Mouse (Mus musculus) stomach, embryonic 15.5 days (tissue): ENCODE measurements at regions not wholly inside any gene's neighbourhood (a gene's known extent, or its start where the extent isn't known, plus 50 kb on each side); places are given as distances from the start of the nearest gene placed in this dataset.
A peak's percentile ranks its signal among the peaks of the same experiment; 100 is the strongest.
"Not testable (repeated sequence)": the region's sequence is repeated elsewhere in the genome, so short reads cannot be mapped to it uniquely, and the experiment has no call there.

ENCODE experiments used
- ATAC-seq: fragments of 200-750 bp; cut with Nextera tagmentation; 2 replicates; pipeline ENCODE4 v1.8.0; 2017; ENCODE audit warnings: low read depth, moderate number of reproducible peaks, moderate TSS enrichment; ENCODE audit not compliant: insufficient read depth, low FRiP score
- H3K27ac ChIP-seq: fragments of 300-500 bp; sonication (generic); 2 replicates; pipeline ENCODE4 v1.5.1; 2015; ENCODE audit warnings: mild to moderate bottlenecking, inconsistent platforms
- H3K27me3 ChIP-seq: fragments of 300-500 bp; sonication (generic); replicated peaks from 2 replicates; pipeline ENCODE4 v1.6.1; 2015; ENCODE audit warnings: inconsistent platforms
- H3K36me3 ChIP-seq: fragments of 300-500 bp; sonication (generic); 2 replicates; pipeline ENCODE4 v1.6.1; 2015; ENCODE audit warnings: inconsistent platforms
- H3K4me1 ChIP-seq: fragments of 300-500 bp; sonication (generic); 2 replicates; pipeline ENCODE4 v1.6.1; 2015; ENCODE audit warnings: inconsistent platforms
- H3K4me2 ChIP-seq: fragments of 300-500 bp; sonication (generic); 2 replicates; pipeline ENCODE4 v1.6.1; 2015; ENCODE audit warnings: mild to moderate bottlenecking, inconsistent platforms
- H3K4me3 ChIP-seq: fragments of 300-500 bp; sonication (generic); replicated peaks from 2 replicates; pipeline ENCODE4 v1.5.1; 2015; ENCODE audit warnings: inconsistent platforms
- H3K9ac ChIP-seq: fragments of 300-500 bp; sonication (generic); 2 replicates; pipeline ENCODE4 v1.6.1; 2015; ENCODE audit warnings: inconsistent platforms
- H3K9me3 ChIP-seq: fragments of 300-500 bp; sonication (generic); 2 replicates; pipeline ENCODE4 v1.6.1; 2016; ENCODE audit warnings: inconsistent platforms
- WGBS: fragments of 180-500 bp; shearing (Covaris S2); methylation state at CpG from one replicate; pipeline ENCODE4 v1.1.7; 2015; 5-methylcytosine and 5-hydroxymethylcytosine counted together

DNA sequence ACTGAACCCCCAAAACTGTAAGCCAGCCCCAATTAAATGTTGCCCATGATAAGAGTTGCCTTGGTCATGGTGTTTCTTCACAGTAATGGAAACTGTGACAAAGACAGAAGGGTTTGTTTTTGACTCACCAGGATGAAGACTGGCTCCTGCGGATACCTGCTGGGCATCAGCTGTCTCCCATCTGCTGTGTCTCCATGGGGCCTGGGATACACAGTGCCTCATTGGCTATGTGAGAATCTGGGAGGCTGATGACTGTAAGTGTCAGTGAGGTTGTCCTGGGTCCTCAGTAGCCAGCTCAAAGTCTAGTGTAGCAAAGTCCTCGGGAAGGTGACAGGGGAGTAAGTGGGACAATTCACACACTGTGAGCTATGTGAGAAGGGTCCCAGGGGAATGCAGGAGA, 139.5 kb upstream of the Sfswap start:
- 73% methylated on average over 2 of the region's 2 CpGs for WGBS
- Histone ChIP-seq H3K4me1 (no peaks in the 10 kb centered on the region), H3K4me2 (no peak overlapping the region), H3K27ac (no peak overlapping the region), H3K4me3 (no peak overlapping the region), H3K36me3 (no peaks in the 10 kb centered on the region), H3K9me3 (no peaks in the 10 kb centered on the region), H3K9ac (no peak overlapping the region), H3K27me3 (no peaks in the 10 kb centered on the region)
- no peak for ATAC-seq

DNA sequence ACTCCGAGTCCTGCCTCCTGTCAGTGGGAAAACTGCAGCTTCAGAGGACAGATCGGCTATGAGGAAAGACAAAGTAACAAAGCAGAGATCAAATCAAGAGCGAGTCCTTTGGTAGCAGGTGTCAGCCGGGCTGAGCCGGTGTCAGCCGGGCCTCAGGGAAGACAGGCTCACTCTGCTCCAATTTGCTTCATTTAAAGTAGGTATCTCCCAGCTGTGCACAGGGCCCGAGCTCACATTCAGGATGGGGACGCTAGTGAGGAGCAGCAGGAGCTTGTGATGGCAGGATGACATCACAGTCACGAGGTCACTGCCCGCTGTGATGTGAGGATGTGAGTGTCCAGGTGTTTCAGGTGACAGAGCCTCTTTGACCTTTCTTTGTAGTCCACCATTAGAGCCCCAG, 137.8 kb upstream of the Sfswap start:
- Histone ChIP-seq H3K9ac (no peak overlapping the region), H3K27me3 (no peaks in the 10 kb centered on the region), H3K4me2 (no peak overlapping the region), H3K9me3 (no peaks in the 10 kb centered on the region), H3K36me3 (no peaks in the 10 kb centered on the region), H3K4me3 (no peak overlapping the region), H3K4me1 (no peaks in the 10 kb centered on the region), H3K27ac (no peak overlapping the region)
- 68% methylated on average over 10 of the region's 10 CpGs for WGBS
- ATAC-seq, result no peak

DNA sequence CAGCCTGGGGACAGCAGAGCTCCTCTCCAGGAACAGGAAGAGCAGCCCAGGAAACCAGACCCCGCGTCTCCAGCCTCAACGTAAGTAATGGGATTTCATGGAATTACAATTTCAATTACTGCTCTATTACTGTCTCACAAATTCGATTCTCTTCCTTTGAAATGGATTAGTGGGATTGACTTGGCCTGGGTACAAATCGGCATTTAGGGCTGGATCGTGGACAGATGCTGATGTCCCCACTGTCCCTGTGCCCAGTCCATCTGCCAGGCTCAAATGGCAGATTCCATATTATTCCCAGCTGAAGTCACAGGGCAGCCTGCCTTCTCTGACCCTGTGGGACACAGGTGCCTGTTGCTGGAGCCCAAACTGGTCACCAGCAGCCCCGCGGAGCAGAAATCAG, 136.0 kb upstream of the Sfswap start:
- no peak overlapping the region for H3K4me3 ChIP-seq
- H3K36me3 ChIP-seq, result no peaks in the 10 kb centered on the region
- 69% methylated on average over 8 of the region's 8 CpGs for WGBS
- H3K4me1 ChIP-seq, result no peaks in the 10 kb centered on the region
- no peak for ATAC-seq
- no peak overlapping the region for H3K27ac ChIP-seq
- no peaks in the 10 kb centered on the region for H3K9me3 ChIP-seq
- no peak overlapping the region for H3K9ac ChIP-seq
- H3K27me3 ChIP-seq, result no peaks in the 10 kb centered on the region
- no peak overlapping the region for H3K4me2 ChIP-seq

GRCm38 (mm10) chr5:129367266-129367665, 133.8 kb upstream of the Sfswap start:
- no peaks in the 10 kb centered on the region for H3K27me3 ChIP-seq
- H3K9me3 ChIP-seq, result no peaks in the 10 kb centered on the region
- H3K36me3 ChIP-seq, result no peaks in the 10 kb centered on the region
- WGBS, result 71% methylated on average over 13 of the region's 13 CpGs
- no peak overlapping the region for H3K27ac ChIP-seq
- no peak overlapping the region for H3K4me2 ChIP-seq
- H3K9ac ChIP-seq, result no peak overlapping the region
- H3K4me1 ChIP-seq, result no peaks in the 10 kb centered on the region
- ATAC-seq, result no peak
- H3K4me3 ChIP-seq, result no peak overlapping the region

- Histone ChIP-seq H3K36me3 (no peaks in the 10 kb centered on the region), H3K27me3 (no peaks in the 10 kb centered on the region), H3K9ac (no peak overlapping the region), H3K4me2 (no peak overlapping the region), H3K27ac (no peak overlapping the region), H3K4me3 (no peak overlapping the region), H3K4me1 (no peaks in the 10 kb centered on the region), H3K9me3 (no peaks in the 10 kb centered on the region)
- ATAC-seq, result no peak
- WGBS, result 88% methylated on average over 7 of the region's 7 CpGs
Observed at GRCm38 (mm10) chr5:129380861-129381260, 120.2 kb upstream of the Sfswap start.

- Histone ChIP-seq H3K27me3 (no peaks in the 10 kb centered on the region), H3K4me2 (no peak overlapping the region), H3K36me3 (no peaks in the 10 kb centered on the region), H3K4me3 (no peak overlapping the region), H3K27ac (no peak overlapping the region), H3K4me1 (no peaks in the 10 kb centered on the region), H3K9ac (no peak overlapping the region), H3K9me3 (no peaks in the 10 kb centered on the region)
- 92% methylated on average over 8 of the region's 8 CpGs for WGBS
- ATAC-seq, result no peak
Observed at GRCm38 (mm10) chr5:129384976-129385375, 116.0 kb upstream of the Sfswap start.

DNA sequence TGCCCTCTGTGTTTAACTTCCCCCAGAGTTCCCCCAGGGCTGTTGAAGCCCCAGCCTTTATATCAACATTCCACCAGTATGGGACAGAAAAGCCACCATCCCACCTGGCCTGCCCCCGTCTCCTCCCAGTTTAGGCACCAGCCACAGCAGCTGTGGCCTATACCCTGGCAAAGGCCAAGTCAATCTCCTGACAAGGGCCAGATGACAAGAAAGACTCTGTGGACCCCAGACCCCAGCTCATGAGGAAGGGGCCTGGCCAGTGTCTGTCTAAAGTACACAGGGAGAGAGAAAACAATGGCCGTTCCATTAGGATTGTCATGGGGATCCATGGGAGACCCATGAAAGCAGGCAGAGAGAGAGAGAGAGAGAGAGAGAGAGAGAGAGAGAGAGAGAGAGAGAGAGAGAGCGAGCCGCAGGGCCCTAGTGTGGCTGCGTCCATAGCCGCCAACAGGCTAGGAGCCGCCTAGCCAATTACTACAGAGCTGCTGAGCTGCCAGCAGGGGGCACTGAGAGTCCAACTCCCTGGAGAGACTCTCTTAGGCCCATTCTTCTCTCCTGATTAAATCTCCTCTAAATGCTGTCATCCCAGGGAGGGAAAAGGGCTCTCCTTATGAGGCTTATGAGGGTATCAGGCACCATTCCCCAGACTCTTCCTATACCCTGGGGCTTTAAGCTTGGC, 114.9 kb upstream of the Sfswap start:
- H3K9me3 ChIP-seq, H3K36me3 ChIP-seq, H3K27me3 ChIP-seq, H3K4me2 ChIP-seq, H3K4me1 ChIP-seq, H3K9ac ChIP-seq, H3K4me3 ChIP-seq, H3K27ac ChIP-seq: not testable (repeated sequence)
- peak; percentile 81 for ATAC-seq
- 64% methylated on average over 2 of the region's 7 CpGs for WGBS

- not testable (repeated sequence) for H3K27ac ChIP-seq, H3K4me3 ChIP-seq, H3K9me3 ChIP-seq, H3K4me2 ChIP-seq, H3K4me1 ChIP-seq, H3K36me3 ChIP-seq, H3K9ac ChIP-seq, H3K27me3 ChIP-seq
- WGBS, result no CpG with 5 or more reads among the region's 8 CpGs
- peak; percentile 81 for ATAC-seq
Observed at GRCm38 (mm10) chr5:129386671-129387070, 114.3 kb upstream of the Sfswap start.

DNA sequence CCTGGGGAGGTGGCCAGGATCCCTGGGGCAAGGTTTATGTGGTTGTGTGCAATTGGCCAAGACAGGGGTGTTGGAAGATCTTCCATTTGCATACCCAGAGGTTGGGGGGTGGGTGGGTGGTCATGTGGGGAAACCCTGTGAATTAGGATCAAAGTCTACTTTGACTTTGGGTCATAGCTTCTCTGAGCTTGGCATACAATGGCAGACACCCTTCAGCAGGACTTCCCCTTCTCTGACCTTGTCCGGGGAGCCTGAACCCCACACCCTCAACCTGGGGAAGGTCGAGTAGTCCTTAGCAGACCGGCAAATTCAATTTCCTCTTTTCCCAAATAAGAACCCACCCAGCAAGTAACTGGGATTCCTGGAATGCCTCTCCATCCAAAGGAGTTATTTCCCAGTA, 113.7 kb upstream of the Sfswap start:
- ATAC-seq, result no peak
- H3K9me3 ChIP-seq, result no peaks in the 10 kb centered on the region
- H3K4me2 ChIP-seq, result no peak overlapping the region
- no peak overlapping the region for H3K9ac ChIP-seq
- H3K27me3 ChIP-seq, result no peaks in the 10 kb centered on the region
- H3K27ac ChIP-seq, result no peak overlapping the region
- no peak overlapping the region for H3K4me3 ChIP-seq
- no peaks in the 10 kb centered on the region for H3K36me3 ChIP-seq
- no peaks in the 10 kb centered on the region for H3K4me1 ChIP-seq
- 64% methylated on average over 3 of the region's 3 CpGs for WGBS

- Histone ChIP-seq H3K9ac (no peak overlapping the region), H3K9me3 (no peaks in the 10 kb centered on the region), H3K4me3 (no peak overlapping the region), H3K27me3 (no peaks in the 10 kb centered on the region), H3K4me1 (no peaks in the 10 kb centered on the region), H3K36me3 (no peaks in the 10 kb centered on the region), H3K27ac (no peak overlapping the region), H3K4me2 (no peak overlapping the region)
- 64% methylated on average over 4 of the region's 4 CpGs for WGBS
- ATAC-seq, result no peak
Observed at GRCm38 (mm10) chr5:129390921-129391371, 110.1 kb upstream of the Sfswap start.

DNA sequence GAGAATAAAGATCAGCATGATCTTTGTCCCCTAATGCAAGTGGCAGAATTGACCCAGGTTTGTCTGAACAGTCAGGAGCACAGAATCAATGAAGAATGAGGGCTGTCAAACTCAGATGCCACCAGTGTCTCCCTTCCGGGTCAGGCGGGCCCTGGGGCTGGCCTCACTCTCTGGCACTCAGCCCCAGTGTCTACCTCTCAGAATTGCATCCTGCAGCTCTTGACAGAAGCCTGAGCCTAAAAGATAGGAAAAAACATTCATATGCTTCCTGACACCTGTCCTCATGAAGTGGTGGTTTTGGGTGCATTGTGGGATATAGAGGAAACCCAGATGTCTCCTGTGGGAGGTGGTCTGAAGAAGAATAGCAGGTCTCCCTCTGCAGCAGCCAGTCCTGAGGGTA, 107.9 kb upstream of the Sfswap start:
- Histone ChIP-seq H3K27me3 (no peaks in the 10 kb centered on the region), H3K4me3 (no peak overlapping the region), H3K9ac (no peak overlapping the region), H3K4me2 (no peak overlapping the region), H3K27ac (no peak overlapping the region), H3K4me1 (no peaks in the 10 kb centered on the region), H3K9me3 (no peaks in the 10 kb centered on the region), H3K36me3 (no peaks in the 10 kb centered on the region)
- ATAC-seq, result no peak
- WGBS, result 66% methylated on average over 2 of the region's 2 CpGs

- H3K9ac ChIP-seq, result no peak overlapping the region
- no peak overlapping the region for H3K4me3 ChIP-seq
- 70% methylated on average over 9 of the region's 9 CpGs for WGBS
- no peaks in the 10 kb centered on the region for H3K4me1 ChIP-seq
- no peaks in the 10 kb centered on the region for H3K27me3 ChIP-seq
- H3K27ac ChIP-seq, result no peak overlapping the region
- no peaks in the 10 kb centered on the region for H3K36me3 ChIP-seq
- no peaks in the 10 kb centered on the region for H3K9me3 ChIP-seq
- ATAC-seq, result no peak
- H3K4me2 ChIP-seq, result no peak overlapping the region
Observed at GRCm38 (mm10) chr5:129393606-129394255, 107.3 kb upstream of the Sfswap start.

- 64% methylated on average over 3 of the region's 4 CpGs for WGBS
- no peak overlapping the region for H3K9ac ChIP-seq
- no peaks in the 10 kb centered on the region for H3K27me3 ChIP-seq
- H3K4me1 ChIP-seq, result no peaks in the 10 kb centered on the region
- H3K36me3 ChIP-seq, result no peaks in the 10 kb centered on the region
- no peak overlapping the region for H3K4me3 ChIP-seq
- no peaks in the 10 kb centered on the region for H3K9me3 ChIP-seq
- no peak overlapping the region for H3K27ac ChIP-seq
- no peak for ATAC-seq
- no peak overlapping the region for H3K4me2 ChIP-seq
Observed at GRCm38 (mm10) chr5:129394416-129394815, 106.6 kb upstream of the Sfswap start.
